Mouse (Mus musculus) gastrocnemius, postnatal 14 days (tissue): ENCODE results near the gene Tmem150b. TPM values are rescaled to one million over a fixed set of nuclear protein-coding genes. Genes with fewer than 3 reads are reported as not detected.
A peak's percentile ranks its signal among the peaks of the same experiment; 100 is the strongest.

Source experiments
- DNase-seq: peaks from one replicate; pipeline ENCODE4 v3.0.0; 2021; ENCODE audit warnings: mixed read lengths
- intact Hi-C: fragments of 180-260 bp; cut with DNase I; formaldehyde crosslinking; loops from one replicate; pipeline ENCODE4 v1.15.1; 2025; ENCODE audit warnings: low total_unique reads
- total RNA-seq, 2 experiments: library from RNA; stranded (reverse); gene quantifications; 2 replicates each; pipeline ENCODE4 v1.2.3; 2021

The Tmem150b gene
- total RNA-seq, 2 experiments from 2014 or later: 0.12 TPM; not detected in 1

DNA sequence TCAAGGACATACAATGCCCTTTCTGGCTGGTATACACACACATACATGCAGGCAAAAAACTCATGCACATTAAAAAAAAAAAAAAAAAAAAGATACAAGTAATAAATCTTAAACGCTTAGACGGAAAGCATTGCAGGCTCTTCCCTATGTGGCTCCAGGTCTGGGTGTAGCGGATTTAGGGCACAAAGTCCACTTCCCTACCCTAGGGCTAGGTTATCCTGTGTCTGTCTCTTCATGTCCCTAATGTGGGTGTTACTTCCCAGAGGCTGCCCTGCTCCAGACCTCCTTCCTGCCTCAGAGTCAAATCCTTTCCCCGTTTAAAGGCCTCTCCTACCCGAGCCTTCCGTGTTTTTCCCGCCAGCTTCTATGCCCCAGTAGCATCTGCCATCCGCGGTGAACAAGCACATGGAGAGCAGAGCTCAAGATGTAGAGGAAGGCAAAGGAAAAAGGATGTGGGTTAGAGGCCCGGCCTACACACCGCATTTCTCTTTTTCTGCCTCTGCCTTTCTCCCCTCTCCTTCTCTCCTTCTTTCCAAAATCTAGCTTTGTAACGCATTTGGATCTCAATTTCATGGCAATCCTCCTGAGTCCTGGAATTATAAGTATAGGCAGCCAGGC, 50.8 kb downstream of the Tmem150b start:
- intact Hi-C loops: no loop called here
- DNase-seq: no peak

GRCm38 (mm10) chr7:4671956-4672355, 53.1 kb downstream of the Tmem150b start:
- no peak for DNase-seq
- intact Hi-C loops: no loop called here

DNA sequence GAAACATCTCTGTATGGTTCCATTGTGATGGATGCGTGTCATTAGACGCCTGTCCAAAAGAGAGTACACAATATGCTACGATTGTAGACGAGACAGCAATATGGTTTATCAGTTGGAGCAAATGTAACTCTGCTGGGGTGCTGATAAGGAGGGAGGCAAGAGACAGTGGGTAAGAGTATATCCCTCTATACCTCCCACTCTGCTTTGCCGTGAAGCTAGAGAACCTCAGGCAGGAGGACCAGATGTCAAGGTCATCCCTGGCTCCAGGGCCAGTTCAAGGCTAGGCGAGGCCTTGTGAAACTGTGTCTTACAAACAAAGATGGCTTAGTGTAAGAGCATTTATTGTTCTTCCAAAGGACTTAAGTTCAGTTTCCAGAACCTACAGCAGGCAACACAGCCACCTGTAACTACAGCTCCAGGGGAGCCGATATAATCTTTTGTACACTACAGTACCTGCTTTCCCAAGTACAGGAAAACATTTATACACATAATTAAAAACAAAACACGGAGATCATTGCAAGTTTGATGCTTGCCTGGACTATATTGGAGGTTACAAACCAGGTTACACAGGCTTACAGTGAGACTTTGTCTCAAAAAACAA, 54.3 kb downstream of the Tmem150b start:
- DNase-seq: no peak
- intact Hi-C loops: no loop called here

DNA sequence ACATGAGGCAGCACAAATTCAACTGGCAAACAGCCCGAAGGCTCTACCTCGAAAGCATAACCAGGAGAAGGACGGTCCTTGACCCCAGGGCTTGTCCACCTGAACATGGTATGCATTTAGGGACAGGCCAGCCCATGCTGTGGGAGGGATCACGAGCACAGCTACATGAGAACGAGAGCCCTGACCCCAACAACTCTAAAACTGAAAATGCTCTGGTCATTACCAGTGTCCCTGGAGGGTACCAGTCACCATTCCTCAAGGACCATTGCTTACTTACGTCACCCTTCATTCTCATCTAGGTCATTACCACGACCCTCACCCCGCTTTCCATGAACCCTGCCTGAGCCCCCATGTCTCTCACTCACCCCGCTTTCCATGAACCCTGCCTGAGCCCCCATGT, 55.9 kb downstream of the Tmem150b start:
- DNase-seq: no peak
- intact Hi-C loops: no loop called here

- intact Hi-C loops: no loop called here
- no peak for DNase-seq
Measured at GRCm38 (mm10) chr7:4668506-4668905, 56.5 kb downstream of the Tmem150b start.

GRCm38 (mm10) chr7:4666871-4667270, 58.2 kb downstream of the Tmem150b start:
- intact Hi-C loops: no loop called here
- DNase-seq: no peak

GRCm38 (mm10) chr7:4663742-4664141, 61.3 kb downstream of the Tmem150b start:
- no peak for DNase-seq
- intact Hi-C loops: no loop called here

DNA sequence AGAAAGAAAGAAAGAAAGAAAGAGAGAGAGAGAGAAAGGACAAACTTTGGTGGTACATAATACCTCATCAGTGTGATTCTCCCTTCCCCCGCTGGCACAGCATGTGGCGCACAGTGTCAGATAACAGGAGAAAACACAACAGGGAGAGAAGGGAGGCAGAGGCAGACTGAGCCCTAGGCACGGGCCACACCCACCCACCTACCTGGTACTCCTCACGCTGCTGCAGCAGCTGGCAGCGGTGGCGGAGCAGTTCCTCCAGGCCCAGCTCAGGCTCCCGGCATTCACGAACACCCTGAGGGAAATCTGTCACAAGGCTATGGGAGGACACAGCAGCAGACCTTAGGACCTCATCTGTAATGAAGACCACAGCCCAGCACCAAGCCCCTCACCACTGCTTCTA, 61.9 kb downstream of the Tmem150b start:
- no peak for DNase-seq
- intact Hi-C loops: no loop called here

GRCm38 (mm10) chr7:4659911-4660443, 65.1 kb downstream of the Tmem150b start:
- intact Hi-C loops: no loop called here
- no peak for DNase-seq

DNA sequence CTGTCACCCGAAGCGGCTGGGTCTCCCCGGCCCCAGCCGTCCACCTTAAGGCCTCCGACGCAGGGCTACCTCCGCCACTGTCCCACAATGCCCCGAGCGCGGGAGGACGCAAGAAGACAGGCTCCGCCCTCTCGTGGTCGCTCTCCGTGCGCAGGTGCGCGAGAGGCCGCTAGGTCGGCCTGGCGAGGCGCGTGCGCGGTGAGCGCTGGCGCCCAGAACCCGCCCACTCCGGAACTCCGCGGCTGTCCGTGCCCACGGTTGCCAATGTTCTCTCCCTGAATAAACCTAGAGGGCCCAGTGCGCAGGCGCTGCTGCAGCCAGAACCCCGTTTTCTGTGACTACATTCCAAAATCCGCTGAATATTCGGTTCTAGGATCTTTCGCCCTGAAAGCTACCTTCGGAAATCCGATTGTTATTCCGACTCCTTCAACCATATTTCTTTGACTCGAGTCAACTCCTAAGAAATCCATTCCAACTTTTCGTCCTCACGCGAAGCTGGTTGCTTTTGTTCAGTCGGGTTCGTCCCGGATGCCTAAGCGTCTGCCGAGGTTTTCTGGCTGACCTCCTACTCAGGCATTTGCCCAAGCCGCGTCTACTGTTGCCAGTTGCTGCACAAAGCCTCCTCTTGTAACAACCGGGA, 66.0 kb downstream of the Tmem150b start, which contains the start of gene Ppp6r1:
Gene Ppp6r1 (minus strand): TSS at position 108 of the 640 bp plus-strand sequence.
- intact Hi-C loops: no loop called here
- peak; percentile 97 for DNase-seq

DNA sequence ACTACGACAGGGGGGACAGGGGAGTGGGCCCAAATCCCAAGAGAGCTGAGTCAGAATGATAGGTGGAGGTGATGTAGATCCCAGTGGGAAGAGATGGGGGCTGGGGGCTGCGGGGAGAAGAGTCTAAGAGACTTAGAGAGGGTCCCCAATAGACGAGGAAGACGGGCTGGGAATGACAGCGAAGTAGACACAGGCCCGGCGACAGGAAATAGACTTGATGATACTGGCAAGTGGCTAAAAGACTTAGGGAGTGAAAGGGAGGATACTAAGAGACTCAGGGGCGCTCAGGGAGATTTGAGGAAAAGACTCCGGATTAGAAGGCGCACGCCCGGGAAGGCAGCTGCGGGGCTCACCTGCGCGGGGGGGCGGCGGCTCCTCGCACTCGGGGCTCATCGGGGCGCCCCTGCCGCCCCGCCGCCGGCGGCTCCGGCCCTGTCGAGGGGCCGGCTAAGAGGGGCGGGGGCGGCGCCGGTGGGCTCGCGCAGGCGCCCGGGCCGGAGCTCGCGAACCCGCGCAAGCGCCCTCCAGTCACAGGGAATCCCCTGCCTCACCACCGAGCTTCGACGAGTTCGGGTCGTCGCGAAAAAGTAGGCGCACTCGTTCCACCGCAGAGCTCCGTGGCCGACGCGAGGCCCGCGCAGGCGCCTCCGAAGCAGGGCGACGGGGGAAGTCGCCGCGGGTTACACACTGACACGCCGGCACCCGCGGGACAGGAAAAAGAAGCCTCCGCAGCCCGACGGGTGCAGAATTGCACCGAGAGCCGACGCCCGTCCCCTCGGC, 66.7 kb downstream of the Tmem150b start:
- no peak for DNase-seq
- intact Hi-C loops: no loop called here

- DNase-seq: no peak
- intact Hi-C loops: no loop called here
Measured at GRCm38 (mm10) chr7:4657521-4658127, 67.4 kb downstream of the Tmem150b start.

Other genes starting within 250 kb of the Tmem150b start
- gene Ppp1r12c, start 223.6 kb downstream of the Tmem150b start, total RNA-seq: 10 to 100 TPM; 25.3 to 36.8 TPM
- 100 to 1,000 TPM; 355 to 658 TPM for gene Tnnt1, start 208.9 kb downstream of the Tmem150b start, total RNA-seq
- 1 to 10 TPM in 1 of 2 experiments, under 1 TPM in 1; 0.75 to 1.7 TPM for gene Tnni3, start 201.0 kb downstream of the Tmem150b start, total RNA-seq
- gene Dnaaf3, start 192.8 kb downstream of the Tmem150b start, total RNA-seq: under 1 TPM; 0.08 to 0.20 TPM
- under 1 TPM in 1 of 2 experiments, not detected in 1; 0.13 TPM for gene Syt5, start 177.7 kb downstream of the Tmem150b start, total RNA-seq
- not detected for gene Ptprh, start 121.2 kb downstream of the Tmem150b start, total RNA-seq
- 1 to 10 TPM; 2.1 to 3.1 TPM for gene Tmem86b, start 93.8 kb downstream of the Tmem150b start, total RNA-seq
- 10 to 100 TPM; 44.2 to 45.0 TPM for gene Ppp6r1, start 66.2 kb downstream of the Tmem150b start, total RNA-seq
- gene Hspbp1, start 40.2 kb downstream of the Tmem150b start, total RNA-seq: 10 to 100 TPM; 19.7 to 20.3 TPM
- gene Brsk1, start 34.6 kb downstream of the Tmem150b start, total RNA-seq: 1 to 10 TPM; 1.8 to 2.3 TPM
- 10 to 100 TPM; 18.9 to 19.9 TPM for gene Kmt5c, start 14.9 kb upstream of the Tmem150b start, total RNA-seq
- gene Cox6b2, start 27.8 kb upstream of the Tmem150b start, total RNA-seq: 1 to 10 TPM; 2.6 to 2.9 TPM
- gene Fam71e2, start 46.1 kb upstream of the Tmem150b start, total RNA-seq: not detected
- under 1 TPM in 1 of 2 experiments, not detected in 1; 0.13 TPM for gene Il11, start 57.6 kb upstream of the Tmem150b start, total RNA-seq
- not detected for gene Tmem190, start 57.7 kb upstream of the Tmem150b start, total RNA-seq
- 1 to 10 TPM; 2.5 to 4.1 TPM for gene Tmem238, start 64.4 kb upstream of the Tmem150b start, total RNA-seq
- 100 to 1,000 TPM; 613 to 657 TPM for gene Rpl28, start 67.6 kb upstream of the Tmem150b start, total RNA-seq
- gene Ube2s, start 87.3 kb upstream of the Tmem150b start, total RNA-seq: 10 to 100 TPM; 79.5 to 80.4 TPM
- not detected for gene Shisa7, start 119.4 kb upstream of the Tmem150b start, total RNA-seq
- gene Isoc2b, start 145.0 kb upstream of the Tmem150b start, total RNA-seq: 1 to 10 TPM; 2.4 TPM
- gene Isoc2a, start 151.9 kb upstream of the Tmem150b start, total RNA-seq: 10 to 100 TPM; 15.8 to 16.7 TPM
- not detected for gene Gm36210, start 181.3 kb upstream of the Tmem150b start, total RNA-seq
- gene Zfp628, start 190.0 kb upstream of the Tmem150b start, total RNA-seq: 1 to 10 TPM; 7.9 to 8.4 TPM
- 1 to 10 TPM; 2.4 to 3.3 TPM for gene Nat14, start 196.8 kb upstream of the Tmem150b start, total RNA-seq
- gene Ssc5d, start 200.5 kb upstream of the Tmem150b start, total RNA-seq: 10 to 100 TPM; 28.5 to 33.4 TPM
- 10 to 100 TPM; 39.9 to 51.4 TPM for gene Sbk2, start 239.2 kb upstream of the Tmem150b start, total RNA-seq
- gene Sbk3, start 245.9 kb upstream of the Tmem150b start, total RNA-seq: 1 to 10 TPM in 1 of 2 experiments, under 1 TPM in 1; 0.33 to 1.0 TPM